Mouse (Mus musculus) heart, postnatal 0 days (tissue): ENCODE measurements at regions not wholly inside any gene's neighbourhood (a gene's known extent, or its start where the extent isn't known, plus 50 kb on each side); places are given as distances from the start of the nearest gene placed in this dataset.

Source experiments
- ATAC-seq: fragments of 200-750 bp; cut with Nextera tagmentation; 2 replicates; pipeline ENCODE4 v1.8.0; 2017; ENCODE audit warnings: low read depth, moderate number of reproducible peaks, moderate library complexity; ENCODE audit not compliant: insufficient read depth
- DNase-seq: peaks from one replicate; pipeline ENCODE4 v3.0.0-alpha.2; 2016; ENCODE audit warnings: low spot score
- H3K27ac ChIP-seq: fragments of 300-500 bp; sonication (generic); 2 replicates; pipeline ENCODE4 v1.5.1; 2014; ENCODE audit warnings: low read depth, mild to moderate bottlenecking
- H3K27me3 ChIP-seq: fragments of 300-500 bp; sonication (generic); 2 replicates; pipeline ENCODE4 v1.6.1; 2014; ENCODE audit warnings: low read length, mixed read lengths; ENCODE audit not compliant: control insufficient read depth, insufficient read depth
- H3K36me3 ChIP-seq: fragments of 300-500 bp; sonication (generic); replicated peaks from 2 replicates; pipeline ENCODE4 v1.6.1; 2014; ENCODE audit warnings: low read length, mixed read lengths; ENCODE audit not compliant: control insufficient read depth, insufficient read depth
- H3K4me1 ChIP-seq: fragments of 300-500 bp; sonication (generic); 2 replicates; pipeline ENCODE4 v1.6.1; 2014; ENCODE audit warnings: antibody characterized with exemption; ENCODE audit not compliant: control insufficient read depth, insufficient read depth
- H3K4me2 ChIP-seq: fragments of 300-500 bp; sonication (generic); 2 replicates; pipeline ENCODE4 v1.6.1; 2014; ENCODE audit warnings: low read depth, mild to moderate bottlenecking, low read length, moderate library complexity
- H3K4me3 ChIP-seq: fragments of 300-500 bp; sonication (generic); 2 replicates; pipeline ENCODE4 v1.5.1; 2014; ENCODE audit warnings: low read depth, low read length
- H3K9ac ChIP-seq: fragments of 300-500 bp; sonication (generic); replicated peaks from 2 replicates; pipeline ENCODE4 v1.6.1; 2014; ENCODE audit warnings: low read depth, low read length, mixed read lengths
- H3K9me3 ChIP-seq: fragments of 300-500 bp; sonication (generic); replicated peaks from 2 replicates; pipeline ENCODE4 v1.6.1; 2016; ENCODE audit warnings: low read length; ENCODE audit not compliant: control insufficient read depth
- CTCF ChIP-seq: IDR thresholded peaks from 2 replicates; pipeline ENCODE4 v1.5.1; 2016; ENCODE audit warnings: antibody characterized with exemption, control low read depth, low read depth
- EP300 ChIP-seq: IDR thresholded peaks from 2 replicates; pipeline ENCODE4 v1.6.1; 2016; ENCODE audit warnings: antibody characterized with exemption, low read depth
- WGBS: fragments of 180-500 bp; shearing (Covaris S2); extraction: QIAGEN DNeasy Blood & Tissue Kit; methylation state at CpG from one replicate; pipeline ENCODE4 v1.1.7; 2014; 5-methylcytosine and 5-hydroxymethylcytosine counted together

- 0 out of 2 replicates have a peak, but pooled peaks cover 4% of the 10 kb centered on the region for H3K9me3 ChIP-seq
- no peak overlapping the region for H3K9ac ChIP-seq
- no peaks in the 10 kb centered on the region for H3K27me3 ChIP-seq
- H3K27ac ChIP-seq = no peak overlapping the region
- no peak for TF ChIP-seq CTCF
- no peak for TF ChIP-seq EP300
- H3K4me3 ChIP-seq = no peak overlapping the region
- 73% methylated on average over 7 of the region's 7 CpGs for WGBS
- ATAC-seq = no peak
- no peaks in the 10 kb centered on the region for H3K4me1 ChIP-seq
- DNase-seq = no peak
- H3K36me3 ChIP-seq = no peaks in the 10 kb centered on the region
- H3K4me2 ChIP-seq = no peak overlapping the region
Measured at GRCm38 (mm10) chr6:50924998-50925397, 270.8 kb upstream of the Npvf start.

DNA sequence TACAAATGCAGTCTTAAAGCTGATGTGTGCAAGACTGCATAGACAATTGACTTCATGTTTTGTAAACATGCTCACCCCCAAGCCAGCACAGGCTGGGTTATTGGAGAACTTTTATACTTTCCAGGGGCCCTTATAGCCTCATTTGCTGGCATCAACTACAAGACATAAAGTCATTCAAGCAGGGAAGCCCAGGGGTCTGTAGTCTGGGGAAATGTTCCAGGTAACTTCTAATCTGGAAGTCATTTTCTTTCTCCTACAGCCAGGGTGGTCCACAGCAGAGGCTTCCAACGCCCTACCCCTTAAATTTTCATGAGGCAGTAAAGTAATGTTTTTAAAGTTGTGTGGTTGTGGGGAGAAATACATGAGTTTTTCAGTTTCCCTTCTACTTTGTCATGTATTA lies 272.1 kb upstream of the Npvf start:
- H3K36me3 ChIP-seq = no peaks in the 10 kb centered on the region

GRCm38 (mm10) chr6:50929503-50929902 lies 275.3 kb upstream of the Npvf start:
- WGBS = 72% methylated on average over 9 of the region's 9 CpGs
- no peak for TF ChIP-seq CTCF
- no peak for TF ChIP-seq EP300
- no peak for ATAC-seq

More for the DNA sequence above, 272.1 kb upstream of the Npvf start:
- Histone ChIP-seq H3K9me3 (0 out of 2 replicates have a peak, but pooled peaks cover 4% of the 10 kb centered on the region), H3K4me1 (no peaks in the 10 kb centered on the region), H3K27me3 (no peaks in the 10 kb centered on the region), H3K4me3 (no peak overlapping the region), H3K27ac (no peak overlapping the region), H3K9ac (no peak overlapping the region), H3K4me2 (no peak overlapping the region)
- no peak for ATAC-seq
- 67% methylated on average over 1 of the region's 1 CpGs for WGBS
- DNase-seq = no peak
- TF ChIP-seq EP300 (no peak), CTCF (no peak)

GRCm38 (mm10) chr6:50933510-50933909 lies 279.3 kb upstream of the Npvf start:
- Histone ChIP-seq H3K9ac (no peak overlapping the region), H3K4me3 (no peak overlapping the region), H3K9me3 (no peaks in the 10 kb centered on the region), H3K27ac (no peak overlapping the region), H3K4me1 (no peaks in the 10 kb centered on the region), H3K4me2 (no peak overlapping the region), H3K27me3 (peaks cover 4% of the 10 kb centered on the region; the same call in 1 of the 2 replicates), H3K36me3 (no peaks in the 10 kb centered on the region)
- ATAC-seq (no peak), DNase-seq (no peak)
- no peak for TF ChIP-seq EP300
- TF ChIP-seq CTCF = no peak
- 83% methylated on average over 6 of the region's 6 CpGs for WGBS

More at GRCm38 (mm10) chr6:50929503-50929902, 275.3 kb upstream of the Npvf start:
- no peak for DNase-seq
- H3K4me1 ChIP-seq = no peaks in the 10 kb centered on the region
- H3K4me2 ChIP-seq = no peak overlapping the region
- H3K4me3 ChIP-seq = no peak overlapping the region
- no peak overlapping the region for H3K27ac ChIP-seq
- H3K36me3 ChIP-seq = no peaks in the 10 kb centered on the region
- H3K9ac ChIP-seq = no peak overlapping the region
- H3K27me3 ChIP-seq = peaks cover 4% of the 10 kb centered on the region; the same call in 1 of the 2 replicates
- 0 out of 2 replicates have a peak, but pooled peaks cover 4% of the 10 kb centered on the region for H3K9me3 ChIP-seq

DNA sequence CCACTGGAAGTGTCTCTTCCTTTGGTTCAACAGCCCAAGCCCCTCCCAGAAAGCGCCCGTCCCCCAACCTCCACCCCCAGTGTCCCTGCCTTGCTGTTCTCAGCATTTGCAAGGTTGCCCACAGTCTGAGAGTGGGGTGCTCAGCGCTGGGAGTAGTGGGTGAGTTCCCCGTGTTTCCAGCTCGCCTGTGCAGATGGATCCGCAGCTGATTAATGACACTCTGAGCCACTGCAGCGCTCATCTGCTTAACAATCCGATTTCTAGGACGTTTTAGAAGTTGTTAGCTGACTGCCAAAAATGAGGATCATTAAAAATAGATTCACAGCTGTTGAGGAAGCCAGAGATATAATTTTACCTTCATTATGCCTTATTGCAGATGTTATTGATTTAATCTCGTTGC lies 280.0 kb upstream of the Npvf start:
- Histone ChIP-seq H3K4me3 (no peak overlapping the region), H3K27ac (no peak overlapping the region), H3K36me3 (no peaks in the 10 kb centered on the region), H3K9ac (no peak overlapping the region), H3K27me3 (peaks cover 4% of the 10 kb centered on the region; the same call in 1 of the 2 replicates), H3K4me2 (no peak overlapping the region), H3K4me1 (no peaks in the 10 kb centered on the region), H3K9me3 (no peaks in the 10 kb centered on the region)
- TF ChIP-seq EP300 (no peak), CTCF (no peak)
- DNase-seq (no peak), ATAC-seq (no peak)
- WGBS = 70% methylated on average over 10 of the region's 10 CpGs

DNA sequence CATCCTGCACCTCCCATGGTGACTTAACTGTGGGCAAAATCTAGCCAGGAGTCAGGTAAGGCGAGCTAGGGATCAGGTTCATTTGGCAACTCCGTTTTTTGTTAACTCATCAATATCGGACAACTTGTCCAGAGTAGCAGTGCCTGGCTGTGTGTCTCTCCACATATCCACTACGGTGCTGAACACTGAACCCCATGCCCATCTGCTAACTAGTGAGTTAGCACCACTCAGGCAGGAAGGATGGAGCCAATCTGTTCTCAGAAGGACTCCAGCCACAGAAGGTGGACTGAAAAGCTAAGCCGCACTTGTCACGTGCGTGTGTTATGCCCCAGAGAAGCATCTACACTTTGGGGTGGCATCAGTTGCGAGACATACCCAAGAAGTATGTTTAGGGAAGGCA lies 282.1 kb upstream of the Npvf start:
- Histone ChIP-seq H3K4me1 (0 out of 2 replicates have a peak, but pooled peaks cover under 1% of the 10 kb centered on the region), H3K27me3 (peaks cover 4% of the 10 kb centered on the region; the same call in 1 of the 2 replicates), H3K36me3 (no peaks in the 10 kb centered on the region), H3K4me3 (no peak overlapping the region), H3K27ac (no peak overlapping the region), H3K9me3 (no peaks in the 10 kb centered on the region), H3K9ac (no peak overlapping the region), H3K4me2 (no peak overlapping the region)
- DNase-seq = no peak
- 72% methylated on average over 8 of the region's 8 CpGs for WGBS
- no peak for TF ChIP-seq EP300
- no peak for TF ChIP-seq CTCF
- ATAC-seq = no peak
